Mouse (Mus musculus): ENCODE measurements around the gene Tbc1d19. TPM values are rescaled to one million over a fixed set of nuclear protein-coding genes. Genes with fewer than 3 reads are reported as not detected.

The Tbc1d19 gene
- total and polyA plus RNA-seq, 3 experiments: not detected

DNA sequence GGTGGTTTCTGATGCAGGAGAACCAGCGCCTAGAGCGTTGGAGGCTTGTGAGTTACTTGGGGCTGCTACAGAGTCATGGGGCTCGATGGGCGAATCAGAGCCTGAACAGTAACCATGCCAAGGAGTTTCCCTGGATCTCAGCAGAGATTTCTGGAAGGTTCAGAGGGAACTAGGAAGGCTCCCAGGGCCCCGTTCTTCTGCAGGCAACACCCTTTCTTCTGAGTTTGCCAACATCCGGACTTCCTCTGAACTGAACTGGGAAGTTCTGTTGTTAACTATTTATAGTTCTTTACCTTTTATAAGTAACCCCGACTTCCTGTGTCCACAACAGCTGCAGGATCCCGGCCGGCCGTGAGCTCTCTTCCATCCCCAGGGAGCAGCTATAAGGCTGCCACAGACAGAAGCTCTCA, 119.8 kb downstream of the Tbc1d19 start:
- H3K36me3 ChIP-seq (ENCODE audit: control insufficient read depth in 1 of 2, insufficient read depth in 2 of 2, low read length in 2 of 2): no peaks in the 10 kb centered on the region

DNA sequence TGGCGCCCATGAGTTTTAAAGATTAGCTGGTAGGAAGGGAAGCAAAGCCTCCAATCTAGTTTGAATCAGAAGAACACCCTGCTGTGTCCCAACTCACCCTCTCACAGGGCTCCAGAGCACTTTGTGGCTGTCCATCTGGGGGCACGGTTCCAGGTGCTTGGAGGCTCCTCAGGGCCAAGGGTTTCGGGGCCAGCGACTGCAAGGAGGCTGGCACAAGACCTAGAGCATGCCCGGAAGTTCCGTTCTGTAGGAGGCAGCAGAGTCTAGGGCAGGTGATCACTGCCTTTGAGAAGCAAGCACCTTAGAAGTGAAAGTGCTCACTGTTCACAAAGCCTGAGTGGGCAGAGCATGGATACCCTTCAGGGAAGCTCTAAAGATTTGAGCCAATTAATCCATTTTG, 120.4 kb downstream of the Tbc1d19 start:
- Histone ChIP-seq H3K36me3 (ENCODE audit: control insufficient read depth in 1 of 2, insufficient read depth in 2 of 2, low read length in 2 of 2) (no peaks in the 10 kb centered on the region), H3K4me3 (ENCODE audit: control insufficient read depth in 1 of 2, insufficient read depth in 1 of 2, low read depth in 2 of 2, low read length in 2 of 2) (no peak overlapping the region), H3K9ac (ENCODE audit: control insufficient read depth, low read depth, low read length, poor library complexity, severe bottlenecking) (no peak overlapping the region), H3K4me1 (ENCODE audit: control insufficient read depth in 1 of 2, insufficient read depth in 2 of 2, low read length in 2 of 2) (no peaks in the 10 kb centered on the region), H3K79me2 (ENCODE audit: control insufficient read depth, insufficient read depth, low read length, poor library complexity) (no peaks in the 10 kb centered on the region; the same call in 1 of the 2 replicates), H3K27me3 (ENCODE audit: control insufficient read depth in 1 of 2, insufficient read depth in 2 of 2, low read length in 2 of 2) (no peaks in the 10 kb centered on the region; a peak in 1 of 4 replicates), H3K9me3 (replicated peaks; ENCODE audit: insufficient read depth, low read length) (no peaks in the 10 kb centered on the region), H3K27ac (ENCODE audit: control insufficient read depth, low read depth, low read length) (no peak overlapping the region)
- no peak for TF ChIP-seq JUND (IDR thresholded peaks at IDR 0.05; ENCODE audit: low read depth, low read length)
- no peak for TF ChIP-seq POLR2AphosphoS2 (IDR thresholded peaks at IDR 0.05; ENCODE audit: low read length)
- TF ChIP-seq USF1 (IDR thresholded peaks at IDR 0.05; ENCODE audit: low read depth, low read length): no peak
- TF ChIP-seq CTCF (IDR thresholded peaks at IDR 0.05 in 2 of 3, conservative IDR thresholded peaks at IDR 0.05 in 1 of 3; ENCODE audit: control insufficient read depth in 1 of 3, insufficient read depth in 1 of 3, low read depth in 2 of 3, low read length in 3 of 3, poor library complexity in 1 of 3, severe bottlenecking in 1 of 3): no peak
- no peak for TF ChIP-seq ZC3H11A (IDR thresholded peaks at IDR 0.05; ENCODE audit: low read depth, low read length)
- TF ChIP-seq TBP (IDR thresholded peaks at IDR 0.05; ENCODE audit: low read depth, low read length): no peak
- no peak for TF ChIP-seq MYC (IDR thresholded peaks at IDR 0.05; ENCODE audit: low read depth, low read length)
- no peak for TF ChIP-seq NRF1 (IDR thresholded peaks at IDR 0.05; ENCODE audit: insufficient read depth, low read depth, low read length, poor library complexity, severe bottlenecking)
- no peak for TF ChIP-seq ETS1 (IDR thresholded peaks at IDR 0.05; ENCODE audit: low read depth, low read length)
- TF ChIP-seq SMC3 (IDR thresholded peaks at IDR 0.05; ENCODE audit: low read depth, low read length): no peak
- no peak for TF ChIP-seq CHD2 (IDR thresholded peaks at IDR 0.05; ENCODE audit: low read length)
- TF ChIP-seq E2F4 (IDR thresholded peaks at IDR 0.05; ENCODE audit: borderline replicate concordance, low read depth, low read length): no peak
- TF ChIP-seq NELFE (IDR thresholded peaks at IDR 0.05; ENCODE audit: low read depth, low read length): no peak
- TF ChIP-seq RCOR1 (IDR thresholded peaks at IDR 0.05; ENCODE audit: low read depth, low read length): no peak
- TF ChIP-seq MAZ (IDR thresholded peaks at IDR 0.05; ENCODE audit: low read depth, low read length): no peak
- no peak for TF ChIP-seq KAT2A (conservative IDR thresholded peaks at IDR 0.05; ENCODE audit: low read depth, low read length)
- no peak for TF ChIP-seq MAX (IDR thresholded peaks at IDR 0.05; ENCODE audit: low read length)
- no peak for TF ChIP-seq HCFC1 (IDR thresholded peaks at IDR 0.05; ENCODE audit: low read depth, low read length)
- no peak for DNase-seq (ENCODE audit: low read depth, low spot score)

More for the DNA sequence above, 119.8 kb downstream of the Tbc1d19 start:
- no peak overlapping the region for H3K27ac ChIP-seq (ENCODE audit: control insufficient read depth, low read depth, low read length)
- H3K4me3 ChIP-seq (ENCODE audit: control insufficient read depth in 1 of 2, insufficient read depth in 1 of 2, low read depth in 2 of 2, low read length in 2 of 2): no peak overlapping the region
- no peak overlapping the region for H3K9ac ChIP-seq (ENCODE audit: control insufficient read depth, low read depth, low read length, poor library complexity, severe bottlenecking)
- no peak for TF ChIP-seq ZC3H11A (IDR thresholded peaks at IDR 0.05; ENCODE audit: low read depth, low read length)
- TF ChIP-seq TBP (IDR thresholded peaks at IDR 0.05; ENCODE audit: low read depth, low read length): no peak
- TF ChIP-seq RAD21 (IDR thresholded peaks at IDR 0.05; ENCODE audit: low read depth, low read length): no peak
- TF ChIP-seq BHLHE40 (IDR thresholded peaks at IDR 0.05; ENCODE audit: borderline replicate concordance, low read depth, low read length): no peak
- TF ChIP-seq MAZ (IDR thresholded peaks at IDR 0.05; ENCODE audit: low read depth, low read length): no peak
- TF ChIP-seq SIN3A (IDR thresholded peaks at IDR 0.05; ENCODE audit: low read length): no peak
- no peak for TF ChIP-seq TCF12 (IDR thresholded peaks at IDR 0.05; ENCODE audit: low read depth, low read length)
- no peak for TF ChIP-seq NELFE (IDR thresholded peaks at IDR 0.05; ENCODE audit: low read depth, low read length)
- TF ChIP-seq ELF1 (IDR thresholded peaks at IDR 0.05; ENCODE audit: low read depth, low read length): no peak
- no peak for TF ChIP-seq CTCF (IDR thresholded peaks at IDR 0.05 in 2 of 3, conservative IDR thresholded peaks at IDR 0.05 in 1 of 3; ENCODE audit: control insufficient read depth in 1 of 3, insufficient read depth in 1 of 3, low read depth in 2 of 3, low read length in 3 of 3, poor library complexity in 1 of 3, severe bottlenecking in 1 of 3)
- no peak for TF ChIP-seq GABPA (IDR thresholded peaks at IDR 0.05; ENCODE audit: low read depth, low read length)
- no peak for TF ChIP-seq MYB (IDR thresholded peaks at IDR 0.05; ENCODE audit: low read depth, low read length)
- TF ChIP-seq CHD1 (IDR thresholded peaks at IDR 0.05; ENCODE audit: low read depth, low read length): no peak
- no peak for TF ChIP-seq ETS1 (IDR thresholded peaks at IDR 0.05; ENCODE audit: low read depth, low read length)
- no peak for TF ChIP-seq EP300 (IDR thresholded peaks at IDR 0.05; ENCODE audit: low read depth in 1 of 2, low read length in 2 of 2)
- TF ChIP-seq MXI1 (IDR thresholded peaks at IDR 0.05; ENCODE audit: low read depth, low read length): no peak
- H3K4me1 ChIP-seq (ENCODE audit: control insufficient read depth in 1 of 2, insufficient read depth in 2 of 2, low read length in 2 of 2): no peaks in the 10 kb centered on the region
- no peaks in the 10 kb centered on the region; the same call in 1 of the 2 replicates for H3K79me2 ChIP-seq (ENCODE audit: control insufficient read depth, insufficient read depth, low read length, poor library complexity)
- H3K9me3 ChIP-seq (replicated peaks; ENCODE audit: insufficient read depth, low read length): no peaks in the 10 kb centered on the region
- no peak for DNase-seq (ENCODE audit: low read depth, low spot score)
- no peaks in the 10 kb centered on the region; a peak in 1 of 4 replicates for H3K27me3 ChIP-seq (ENCODE audit: control insufficient read depth in 1 of 2, insufficient read depth in 2 of 2, low read length in 2 of 2)
